Mouse (Mus musculus) lung, postnatal 14 days (tissue): ENCODE results near the gene Prkcz.
A peak's percentile ranks its signal among the peaks of the same experiment; 100 is the strongest.
"Not testable (repeated sequence)": the region's sequence is repeated elsewhere in the genome, so short reads cannot be mapped to it uniquely, and the experiment has no call there.

Source experiments
- DNase-seq: peaks from one replicate; pipeline ENCODE4 v3.0.0; 2021

The Prkcz gene

DNA sequence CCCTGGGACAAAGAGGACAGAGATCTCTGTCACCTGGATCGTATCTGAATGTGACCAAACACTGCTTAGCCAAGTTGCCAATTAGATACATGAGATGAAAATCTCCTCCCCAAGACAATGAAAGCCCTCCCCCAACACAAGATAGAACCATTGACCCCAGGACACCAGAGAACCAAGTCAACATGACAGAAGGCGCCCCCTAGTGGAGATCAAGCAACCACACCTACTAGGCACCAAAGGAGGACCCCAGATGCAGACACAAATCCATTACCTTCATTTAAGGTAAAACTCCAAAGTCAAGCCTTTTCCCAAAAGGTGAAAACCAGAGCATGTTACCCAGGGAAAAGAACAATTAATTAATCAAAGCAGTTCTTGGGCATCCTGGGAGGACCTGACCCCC is 3.6 kb downstream of the Prkcz start:
- no peak for DNase-seq

DNA sequence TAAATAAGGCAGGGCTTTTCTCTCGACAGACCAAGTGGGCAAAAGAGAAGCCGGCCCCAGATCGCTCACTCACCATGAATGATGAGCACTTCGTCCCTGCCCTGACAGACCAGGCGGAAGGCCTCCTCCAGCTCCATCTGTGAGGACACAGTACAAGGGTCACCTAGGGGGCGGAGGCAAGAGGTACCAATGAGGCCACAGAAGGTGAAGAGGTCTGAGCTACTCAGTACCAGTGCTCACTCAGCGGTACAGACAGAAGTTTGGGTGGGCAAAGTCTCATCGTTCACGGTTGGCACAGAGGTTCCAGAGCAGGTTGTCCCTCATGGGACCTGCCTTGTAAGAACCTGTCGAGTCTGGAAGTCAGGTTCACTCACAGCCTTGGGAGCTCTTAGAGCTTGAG is 4.8 kb downstream of the Prkcz start:
- DNase-seq: no peak

DNA sequence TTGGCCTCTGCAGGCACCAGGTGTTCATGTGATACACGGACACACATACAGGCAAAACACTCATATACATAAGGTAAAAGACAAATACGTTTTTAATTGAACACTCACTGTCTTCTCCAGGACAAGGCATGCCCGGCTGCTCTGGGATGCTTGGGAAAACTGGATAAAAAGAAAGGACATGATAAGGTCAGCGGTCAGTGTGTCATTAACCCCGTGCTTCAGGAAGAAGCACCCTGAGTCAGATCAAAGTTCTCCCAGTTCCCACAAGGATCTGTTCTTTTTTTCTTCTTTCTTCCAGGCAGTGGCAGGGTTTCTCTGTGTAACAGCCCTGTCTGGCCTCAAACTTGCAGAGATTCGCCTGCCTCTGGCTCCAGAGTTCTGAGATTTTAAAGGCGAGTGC is 6.6 kb downstream of the Prkcz start:
- no peak for DNase-seq

DNA sequence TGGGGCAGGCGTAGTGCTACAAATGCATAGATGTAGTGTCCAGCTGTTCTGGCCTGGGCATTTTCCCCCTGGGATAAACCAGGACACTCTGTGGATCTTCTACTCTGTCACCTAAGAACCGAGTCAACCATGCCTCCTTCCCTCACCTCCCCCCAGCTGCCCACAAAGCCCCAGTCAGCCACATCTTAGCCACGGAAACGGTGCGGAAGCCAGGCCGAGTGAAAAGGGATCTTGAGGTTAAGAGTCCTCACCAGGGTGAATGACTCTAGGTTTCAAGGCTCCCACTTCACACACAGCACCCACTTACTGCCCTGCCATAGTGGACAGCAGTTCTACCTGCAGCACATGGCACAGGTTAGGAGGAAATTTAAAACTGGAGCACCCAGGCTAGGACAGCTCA is 7.1 kb downstream of the Prkcz start:
- no peak for DNase-seq

DNA sequence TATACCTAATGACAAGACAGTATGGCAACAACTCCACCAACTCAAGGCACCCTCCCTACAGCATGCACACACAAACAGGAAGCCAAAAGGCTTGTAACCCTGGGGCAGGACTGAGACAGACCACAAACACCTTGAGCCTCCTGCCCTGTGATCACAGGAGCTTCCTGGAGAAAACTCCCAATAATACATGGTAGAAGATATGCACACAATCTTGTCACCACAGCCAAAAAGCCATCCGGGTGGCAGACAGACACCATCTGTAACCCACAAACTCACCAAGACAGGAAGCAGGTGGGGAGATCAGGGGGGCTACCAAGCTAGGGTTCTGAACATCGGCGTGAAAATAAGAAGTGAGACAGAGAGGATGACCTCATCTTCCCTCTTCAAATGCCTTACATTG is 8.6 kb downstream of the Prkcz start:
- no peak for DNase-seq

DNA sequence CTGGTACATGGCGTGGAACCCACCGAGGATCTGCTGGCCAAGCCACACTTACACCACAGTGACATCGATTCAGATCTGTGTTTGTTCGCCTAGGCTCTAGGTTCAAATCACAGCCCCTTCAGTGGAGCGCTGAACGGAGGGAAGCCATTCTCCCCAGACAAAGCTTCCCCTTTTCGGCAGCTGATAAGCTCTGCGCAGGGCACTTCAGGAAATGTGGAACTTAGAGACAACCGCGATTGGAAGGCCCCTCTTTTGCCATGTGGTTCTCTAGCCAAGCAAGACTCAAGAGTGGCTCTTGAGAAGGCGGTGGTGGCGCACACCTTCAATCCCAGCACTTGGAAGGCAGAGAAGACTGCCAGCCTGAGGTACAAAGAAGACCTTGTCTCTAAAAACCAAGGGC is 14.8 kb downstream of the Prkcz start:
- no peak for DNase-seq

DNA sequence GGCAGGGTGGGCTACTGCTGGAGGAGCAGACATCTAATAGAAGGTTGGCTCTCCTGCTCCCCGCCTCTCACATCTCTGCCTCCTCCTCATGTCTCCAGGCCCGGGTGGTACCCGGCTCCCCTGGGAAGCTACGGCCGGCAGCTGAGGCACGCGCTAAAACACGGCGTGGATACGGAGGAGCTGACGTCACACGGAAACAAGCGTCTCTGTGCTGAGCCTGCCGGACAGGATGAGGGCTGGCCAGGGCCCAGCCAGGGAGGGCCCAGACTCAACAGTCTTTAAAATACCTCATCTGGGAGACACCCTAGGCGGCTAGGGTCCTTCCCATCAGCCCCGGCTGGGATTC is 15.6 kb downstream of the Prkcz start:
- peak; percentile 40 for DNase-seq

DNA sequence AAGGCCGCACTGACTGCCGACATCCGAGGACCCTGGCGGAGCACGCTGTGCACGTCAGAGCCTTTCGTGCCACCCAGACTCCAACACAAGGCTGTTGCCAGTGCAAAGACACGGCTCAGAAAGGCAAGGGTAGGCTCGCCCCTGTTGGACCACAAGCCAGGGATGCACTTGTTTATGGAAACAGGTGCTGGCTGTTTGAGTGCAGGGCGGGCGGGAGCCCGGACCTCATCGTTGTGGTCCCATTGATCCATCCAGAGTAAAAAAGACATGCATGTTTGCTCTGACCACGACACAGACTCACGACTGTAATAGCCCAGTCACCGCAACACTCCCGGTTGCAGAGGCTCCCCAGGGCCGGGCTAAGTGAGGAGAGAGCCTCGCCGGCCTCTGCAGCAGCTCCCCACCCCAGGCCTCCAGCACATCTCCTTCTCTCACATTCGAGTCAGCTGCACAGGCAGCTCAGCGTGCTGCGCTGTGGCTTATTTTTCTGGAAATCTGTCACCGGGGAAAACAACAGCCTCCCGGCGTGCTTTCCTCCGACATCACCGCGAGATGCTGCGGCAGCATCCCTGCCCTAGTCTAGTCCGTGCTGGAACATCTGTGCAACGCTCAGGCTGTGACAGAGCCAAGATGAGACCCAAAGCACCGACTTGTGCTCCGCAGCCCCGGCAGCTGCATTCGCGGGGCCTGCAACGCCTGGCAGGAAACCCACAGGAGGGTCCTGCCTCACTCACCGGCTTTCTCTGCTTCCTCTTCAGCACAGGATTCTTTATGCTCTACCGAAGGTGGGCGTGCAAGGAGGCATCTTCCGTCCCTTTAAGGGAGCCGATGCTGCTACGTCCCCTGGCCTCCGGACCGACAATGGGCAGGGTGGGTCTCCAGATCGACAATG is 16.2 kb downstream of the Prkcz start:
- DNase-seq: no peak

DNA sequence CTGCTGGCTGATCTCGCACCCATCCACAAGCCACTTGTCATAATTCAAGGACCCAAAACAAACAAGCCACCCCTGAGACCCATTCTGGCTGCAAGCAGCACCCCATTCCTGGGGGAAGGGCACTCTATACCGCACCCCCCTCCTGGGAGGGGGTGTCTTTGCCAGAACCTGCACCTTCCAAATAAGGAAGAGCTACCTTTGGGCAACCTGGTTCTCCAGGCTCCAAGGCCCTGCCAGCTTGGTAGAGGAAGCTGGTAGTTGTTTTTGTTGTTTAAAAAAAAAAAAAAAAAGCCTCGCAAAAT is 16.9 kb downstream of the Prkcz start:
- no peak for DNase-seq

DNA sequence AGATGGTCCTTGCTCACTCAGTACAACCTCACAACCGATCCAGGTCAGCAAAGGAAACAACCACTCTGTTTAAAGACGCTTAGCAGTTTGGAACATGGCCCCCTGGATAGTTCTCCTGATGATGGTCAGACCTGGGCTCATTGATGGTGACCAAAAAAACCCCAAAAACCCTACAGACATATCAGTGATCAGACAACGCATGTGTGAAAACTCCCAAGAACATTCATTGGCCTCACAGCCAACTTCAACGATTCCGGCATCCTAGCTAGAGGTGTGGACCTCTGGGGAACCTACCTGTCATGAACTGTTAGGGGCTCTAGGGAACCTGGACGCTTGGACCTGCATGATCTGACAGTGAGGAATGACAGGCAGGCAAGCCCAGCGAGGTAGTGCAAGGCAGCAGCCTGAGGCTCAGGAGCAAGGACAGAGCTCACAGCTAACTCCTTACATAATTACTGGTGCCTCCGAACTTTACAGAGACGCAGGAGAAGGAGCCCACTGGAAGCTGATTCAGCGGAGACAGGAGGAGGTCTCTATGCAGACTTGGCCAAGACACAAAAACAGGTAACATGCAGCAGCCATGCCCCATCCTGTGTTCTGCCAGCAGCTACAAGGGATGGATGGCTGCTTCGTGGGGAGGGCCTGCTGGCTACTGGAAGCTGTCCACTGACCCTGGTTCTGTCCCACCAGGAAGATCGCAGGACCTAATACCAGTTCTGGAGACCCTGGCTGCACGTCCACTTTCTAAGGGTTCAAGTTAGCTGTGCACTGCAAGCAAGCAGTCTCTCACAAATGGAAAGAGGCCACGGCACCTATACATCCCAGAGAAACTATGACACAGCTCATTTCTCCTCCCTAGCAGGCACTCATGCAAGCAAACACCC is 17.5 kb downstream of the Prkcz start:
- no peak for DNase-seq

DNA sequence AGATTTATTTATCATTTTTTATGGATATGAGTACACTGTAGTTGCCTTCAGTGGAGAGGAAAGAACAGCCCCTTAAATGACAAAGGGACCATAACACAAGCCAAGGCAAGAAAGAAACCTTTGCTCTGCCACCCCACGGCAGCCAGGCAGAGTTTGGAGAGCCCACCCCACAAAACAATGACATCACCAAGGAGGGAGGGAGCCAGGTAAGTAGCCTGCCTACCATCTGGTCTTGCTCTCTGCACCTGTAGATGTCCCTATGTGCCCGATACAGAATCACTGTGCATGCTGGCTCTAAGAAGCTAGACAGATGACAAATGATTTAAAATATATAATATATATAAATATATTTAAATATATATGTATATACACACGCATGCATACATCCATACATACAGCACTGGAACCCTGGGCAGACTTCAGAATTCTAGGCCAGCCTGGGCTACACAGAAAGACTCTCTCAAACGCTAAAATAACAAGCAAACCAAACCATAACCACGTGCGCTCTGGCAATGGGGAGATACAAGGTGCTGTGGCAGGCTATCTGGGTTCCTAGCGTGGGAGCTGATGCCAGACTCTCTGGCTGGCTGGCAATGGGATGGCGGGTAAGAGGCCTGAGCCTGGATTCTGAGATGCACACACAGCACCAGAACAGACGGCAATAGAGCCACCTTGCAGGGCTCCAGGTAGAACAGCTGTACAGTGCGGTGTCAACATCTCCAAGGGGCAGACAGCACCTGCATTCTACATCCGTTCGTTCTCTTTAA is 24.7 kb downstream of the Prkcz start:
- DNase-seq: no peak

DNA sequence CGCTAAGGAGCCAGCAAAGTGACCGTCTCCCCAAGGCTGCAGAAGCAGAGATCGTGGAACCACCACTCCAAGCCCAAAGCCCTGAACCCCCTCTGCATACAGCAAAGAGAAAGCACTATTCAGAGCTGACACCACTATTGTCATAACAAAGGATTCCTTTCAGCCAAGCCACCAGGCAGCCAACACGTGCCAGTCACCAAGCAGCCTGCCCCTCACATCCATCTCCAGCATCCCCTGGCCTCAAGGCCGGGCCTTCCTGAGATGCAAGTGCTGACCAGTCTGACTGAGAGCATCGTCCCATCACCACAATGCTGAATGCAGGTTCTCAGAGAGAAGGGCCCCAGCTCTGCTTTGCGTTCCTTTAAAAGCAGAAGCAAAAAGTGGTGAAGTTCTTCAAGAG is 28.9 kb downstream of the Prkcz start:
- no peak for DNase-seq

DNA sequence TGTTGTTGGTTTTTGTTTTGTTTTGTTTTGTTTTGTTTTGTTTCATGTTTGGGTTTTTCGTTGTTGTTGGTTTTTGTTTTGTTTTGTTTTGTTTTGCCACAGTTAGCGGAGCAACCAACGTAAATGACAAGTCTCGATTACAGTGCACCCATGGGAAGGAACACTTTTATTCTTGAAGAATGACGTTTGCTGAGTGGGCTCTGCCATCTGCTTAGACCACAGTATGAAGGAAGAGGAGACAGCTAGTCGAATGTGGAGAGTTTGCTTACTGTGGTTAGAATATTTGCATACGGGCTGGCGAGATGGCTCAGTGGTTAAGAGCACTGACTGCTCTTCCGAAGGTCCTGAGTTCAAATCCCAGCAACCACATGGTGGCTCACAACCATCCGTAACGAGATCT is 32.8 kb downstream of the Prkcz start:
- DNase-seq: not testable (repeated sequence)

DNA sequence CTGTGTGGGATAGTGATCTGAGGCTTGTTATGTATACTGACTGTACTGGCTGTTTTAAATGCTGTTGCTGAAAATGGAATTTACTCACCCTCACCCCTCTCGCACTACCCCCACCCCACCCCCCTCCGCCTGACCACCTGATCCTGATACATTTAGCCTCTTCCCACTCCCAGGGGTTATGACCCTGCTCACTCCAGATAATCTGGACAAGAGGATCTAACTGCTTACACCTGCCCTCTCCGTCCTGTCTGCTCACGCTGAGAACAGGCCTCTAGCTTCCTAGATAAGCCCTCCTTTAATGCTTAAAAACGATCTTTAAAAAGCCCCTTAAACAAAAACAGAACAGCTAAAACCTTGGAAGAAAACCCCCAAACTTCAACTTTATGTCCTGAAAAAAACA is 35.4 kb downstream of the Prkcz start:
- DNase-seq: no peak

DNA sequence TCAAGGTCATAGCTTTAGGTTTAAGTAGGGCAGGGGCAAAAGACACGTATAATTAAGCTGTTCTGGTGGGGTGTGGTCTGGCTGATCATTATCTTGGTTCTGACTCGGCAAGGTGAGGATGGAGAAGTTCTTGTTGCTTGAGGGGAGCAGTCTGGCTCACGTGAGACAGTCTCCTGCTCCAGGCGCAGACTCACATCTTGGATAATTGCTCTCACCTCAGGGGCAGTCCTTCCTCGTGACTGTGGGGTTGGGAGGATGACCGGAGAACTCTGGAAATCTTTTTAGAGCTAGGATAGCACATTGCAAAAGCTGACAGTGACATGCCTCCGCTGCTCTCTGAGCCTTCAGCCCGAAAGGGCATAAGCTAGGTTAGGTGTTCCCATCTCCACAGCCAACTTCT is 36.6 kb downstream of the Prkcz start:
- DNase-seq: no peak

DNA sequence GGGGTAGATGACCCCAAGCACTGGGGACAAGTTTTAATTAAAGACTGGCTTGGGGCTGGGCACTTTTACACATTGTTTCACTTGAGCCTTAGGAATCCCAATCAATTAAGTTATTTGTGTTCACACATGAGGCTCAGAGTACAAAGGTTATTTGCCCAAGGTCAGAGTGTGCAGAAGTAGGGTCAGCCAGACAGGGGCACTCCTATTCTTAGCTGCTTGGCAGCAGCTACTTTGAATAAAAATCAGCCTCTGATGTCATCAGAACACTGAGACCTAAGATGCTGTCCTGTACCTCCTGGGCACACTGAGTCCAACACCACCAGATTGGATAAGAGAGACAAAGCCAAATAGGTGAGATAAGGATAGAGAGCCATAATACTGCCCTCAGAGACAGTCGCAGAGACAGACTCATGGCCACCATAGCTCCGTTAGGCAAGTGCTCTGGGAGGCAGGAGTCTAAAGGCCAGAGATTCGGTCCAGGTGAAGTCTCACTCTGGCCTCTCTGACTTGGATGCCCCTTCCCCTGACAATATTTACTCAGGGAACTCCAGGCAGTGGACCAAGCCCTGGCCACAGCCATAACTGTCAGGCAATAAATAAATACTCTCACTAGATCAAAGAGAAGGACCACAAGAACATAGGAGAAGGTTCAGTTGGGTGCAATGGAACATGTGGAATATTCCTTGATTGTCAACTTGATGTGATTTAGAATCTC is 37.9 kb downstream of the Prkcz start:
- DNase-seq: no peak

DNA sequence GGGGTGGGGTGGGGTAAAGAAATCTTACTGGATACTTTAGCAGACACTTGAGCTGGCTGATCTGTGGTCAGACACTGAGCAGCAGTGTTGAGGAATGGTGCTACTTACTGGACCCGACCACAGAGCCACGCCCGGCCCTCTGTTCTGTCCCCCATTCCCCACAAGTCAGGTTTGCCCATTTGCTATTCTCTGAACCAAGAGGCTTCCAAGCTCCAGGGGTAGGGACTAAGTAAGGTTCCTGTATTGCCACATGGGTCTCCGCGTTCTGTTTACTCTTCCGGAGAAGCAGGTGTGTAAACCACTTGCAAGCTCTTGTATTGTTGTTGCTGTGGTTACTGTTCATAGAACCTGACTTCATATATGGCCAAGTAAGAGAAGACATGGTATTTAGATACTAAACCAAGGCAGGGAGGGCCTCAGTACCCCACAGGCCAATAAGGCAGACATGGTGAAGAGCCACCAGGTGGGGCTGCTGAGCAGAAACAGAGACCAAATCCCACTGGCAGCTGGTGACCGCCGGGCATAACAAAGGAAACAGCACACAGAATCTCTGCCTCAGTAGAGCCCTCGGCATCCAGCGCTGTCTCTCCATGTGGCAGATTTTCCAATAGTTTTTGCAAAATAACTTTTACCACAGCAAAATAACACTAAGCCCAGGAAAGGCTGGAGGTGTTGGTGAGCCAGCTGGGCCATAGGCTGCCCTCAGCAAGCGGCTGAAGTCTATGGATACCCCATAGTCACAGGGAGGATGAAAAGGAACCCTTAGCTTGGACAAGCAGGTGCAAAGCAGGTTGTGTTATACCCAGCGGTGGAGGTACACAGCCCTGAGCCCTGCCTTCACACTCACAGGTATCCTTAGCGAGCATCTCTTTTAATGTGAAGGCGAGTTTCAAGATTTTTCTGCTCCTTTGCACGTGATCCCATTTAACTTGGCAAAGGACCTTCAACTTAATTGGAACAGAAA is 40.6 kb downstream of the Prkcz start:
- DNase-seq: peak; percentile 62

DNA sequence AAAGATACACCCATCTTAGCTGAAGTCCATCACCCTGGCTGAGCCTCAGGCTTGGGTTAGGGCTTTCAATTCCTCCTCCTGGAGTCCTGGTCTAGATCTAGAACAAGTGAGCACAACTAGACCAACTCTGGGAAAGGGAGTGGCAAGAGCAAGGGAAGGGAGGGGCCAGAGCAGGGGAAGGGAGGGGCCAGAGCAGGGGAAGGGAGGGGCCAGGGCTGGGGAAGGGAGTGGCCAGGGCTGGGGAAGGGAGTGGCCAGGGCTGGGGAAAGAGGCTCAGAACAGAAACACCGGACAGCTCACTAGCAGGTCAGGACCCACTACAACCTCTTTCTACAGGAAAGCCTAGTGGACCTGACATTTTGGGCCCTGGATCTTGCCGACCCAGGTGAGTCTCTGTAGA is 42.9 kb downstream of the Prkcz start:
- DNase-seq: peak; percentile 18

DNA sequence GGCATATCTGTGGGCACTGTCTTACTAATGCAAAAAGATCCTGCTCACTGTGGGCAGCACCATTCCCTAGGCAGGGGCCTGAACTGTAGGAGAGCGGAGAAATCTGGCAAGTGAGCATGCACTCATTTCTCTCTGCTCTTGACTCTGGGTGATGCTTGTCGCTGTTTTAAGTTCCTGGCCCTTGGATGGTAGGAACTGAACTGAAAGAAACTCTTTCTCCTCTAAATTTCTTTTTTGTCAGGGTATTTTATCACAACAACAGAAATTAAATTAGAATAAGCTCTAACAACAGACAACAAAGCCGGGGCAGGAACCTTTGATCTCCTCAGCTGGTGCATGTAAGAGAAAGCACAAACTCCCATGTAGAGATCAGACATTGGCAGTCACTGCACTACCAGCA is 46.1 kb downstream of the Prkcz start:
- no peak for DNase-seq

DNA sequence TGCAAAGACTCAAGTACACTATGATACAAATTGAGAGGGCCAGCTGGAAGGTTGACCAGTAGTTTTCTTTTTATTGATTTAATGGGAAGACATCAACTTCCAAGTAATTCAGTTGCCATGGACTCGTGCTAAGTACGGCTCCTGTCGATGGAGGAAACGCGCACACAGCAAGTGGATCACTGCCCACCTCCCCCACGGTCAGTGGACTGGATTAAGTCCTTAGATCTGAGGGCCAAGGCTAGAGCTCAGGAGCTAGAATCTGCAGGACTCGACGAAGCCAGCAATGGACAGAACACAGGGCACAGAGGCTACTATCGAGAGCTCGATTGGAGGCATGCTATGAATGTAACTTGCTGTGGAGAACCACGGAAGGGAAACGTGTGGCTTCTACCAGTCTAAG is 52.5 kb downstream of the Prkcz start:
- DNase-seq: no peak

DNA sequence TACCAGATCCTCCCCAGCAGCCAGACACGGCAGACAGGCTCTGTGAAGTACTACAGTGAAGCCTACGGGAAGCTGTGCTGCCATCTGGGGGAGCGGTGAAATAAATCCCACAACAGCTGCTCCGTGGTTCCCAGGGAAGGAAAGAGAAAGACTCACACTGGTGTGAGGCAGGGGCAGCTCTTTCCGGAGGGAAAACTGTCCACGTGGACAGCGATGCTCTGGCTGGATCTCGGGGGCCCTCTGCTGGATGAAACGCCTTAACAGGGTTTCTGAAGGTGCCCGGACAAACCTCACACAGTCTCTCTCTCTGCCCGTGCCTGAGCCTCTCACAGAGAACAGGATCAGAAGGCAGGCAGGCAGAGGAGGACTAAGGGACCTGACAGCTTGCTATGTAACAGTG is 53.1 kb downstream of the Prkcz start:
- peak; percentile 88 for DNase-seq

DNA sequence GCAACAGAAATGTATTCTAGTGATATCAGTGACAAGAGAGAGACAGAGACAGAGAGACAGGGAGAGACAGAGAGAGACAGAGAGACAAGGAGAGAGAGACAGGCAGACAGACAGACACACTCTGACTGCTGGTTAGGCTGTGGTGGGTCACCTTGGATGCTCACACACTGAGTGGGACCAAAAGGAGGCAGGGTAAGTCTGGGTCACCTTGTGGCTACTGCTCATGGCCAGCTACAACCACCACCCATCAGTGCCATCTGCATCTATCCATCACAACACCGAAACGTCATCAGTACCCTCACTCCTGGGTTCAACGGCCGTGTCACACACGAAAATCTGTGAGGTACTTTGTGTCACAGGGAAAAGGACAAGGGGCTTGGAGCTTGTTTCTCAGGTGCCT is 53.6 kb downstream of the Prkcz start:
- no peak for DNase-seq
